Mouse (Mus musculus) ES-Bruce4 (cell line): ENCODE data around the gene Usp29.

Experiments used
- CTCF ChIP-seq: IDR thresholded peaks from one replicate; pipeline ENCODE4 v1.8.1; 2011; ENCODE audit warnings: low read depth, low read length
- POLR2A ChIP-seq: IDR thresholded peaks from one replicate; pipeline ENCODE4 v1.8.1; 2011; ENCODE audit warnings: low read length; ENCODE audit not compliant: insufficient read depth

- TF ChIP-seq CTCF (no peak), POLR2A (no peak)
Measured at GRCm38 (mm10) chr7:6886896-6887295, 156.5 kb downstream of the Usp29 start.
